Mouse (Mus musculus) CD4-positive, CD25-positive, alpha-beta regulatory T cell, adult 4 months (primary cell): ENCODE data around the gene Senp3. TPM values are rescaled to one million over a fixed set of nuclear protein-coding genes. Genes with fewer than 3 reads are reported as not detected.
"Not testable (repeated sequence)": the region's sequence is repeated elsewhere in the genome, so short reads cannot be mapped to it uniquely, and the experiment has no call there.

ENCODE experiments used
- ATAC-seq: one replicate; pipeline ENCODE4 v1.8.0; 2017
- polyA plus RNA-seq, 2 experiments: library from polyadenylated mRNA; unstranded; fragments of 100-300 nt; shearing (Covaris generic); gene quantifications; one replicate each; pipeline ENCODE4 v1.2.1; 2017

The Senp3 gene
- 10 to 100 TPM; 31.6 to 47.4 TPM for polyA plus RNA-seq

GRCm38 (mm10) chr11:69681314-69682208 is at the start of gene Senp3:
Gene Senp3 (minus strand): TSS chr11:69682084.
- ATAC-seq = peak; percentile 96

DNA sequence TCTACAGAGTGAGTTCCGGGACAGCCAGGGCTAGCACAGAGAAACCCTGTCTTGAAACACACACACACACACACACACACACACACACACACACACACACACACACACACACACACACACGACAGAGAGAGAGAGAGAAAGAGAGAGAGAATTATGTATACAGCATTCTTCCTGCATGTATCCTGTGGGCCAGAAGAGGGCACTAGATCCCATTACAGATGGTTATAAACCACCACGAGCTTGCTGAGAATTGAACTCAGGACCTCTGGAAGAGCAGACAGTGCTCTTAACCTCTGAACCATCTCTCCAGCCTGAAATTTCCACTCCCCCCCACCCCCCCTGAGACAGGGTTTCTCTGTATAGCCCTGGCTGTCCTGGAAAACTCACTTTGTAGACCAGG is 49.5 kb upstream of the Senp3 start:
- not testable (repeated sequence) for ATAC-seq

GRCm38 (mm10) chr11:69729063-69729462 is 47.2 kb upstream of the Senp3 start:
- no peak for ATAC-seq

DNA sequence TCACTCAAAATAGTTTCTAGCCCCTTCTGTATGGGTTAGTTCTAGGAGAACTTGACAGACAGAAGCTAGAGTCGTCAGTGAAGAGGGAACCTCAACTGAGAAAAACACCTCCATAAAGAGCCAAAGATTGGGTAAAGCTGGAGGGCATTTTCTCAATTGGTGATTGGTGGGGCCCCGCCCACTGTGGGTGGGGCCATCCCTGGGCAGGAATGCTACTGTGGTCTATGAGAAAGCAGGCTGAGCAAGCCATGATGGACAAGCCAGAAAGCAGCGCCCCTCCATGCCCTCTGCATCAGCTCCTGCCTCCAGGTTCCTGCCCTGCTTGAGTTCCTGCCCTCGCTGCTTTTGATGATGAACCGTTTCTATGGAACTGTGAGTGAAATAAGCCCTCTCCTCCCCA is 44.1 kb upstream of the Senp3 start:
- ATAC-seq = no peak

GRCm38 (mm10) chr11:69723074-69723473 is 41.2 kb upstream of the Senp3 start:
- ATAC-seq = no peak

DNA sequence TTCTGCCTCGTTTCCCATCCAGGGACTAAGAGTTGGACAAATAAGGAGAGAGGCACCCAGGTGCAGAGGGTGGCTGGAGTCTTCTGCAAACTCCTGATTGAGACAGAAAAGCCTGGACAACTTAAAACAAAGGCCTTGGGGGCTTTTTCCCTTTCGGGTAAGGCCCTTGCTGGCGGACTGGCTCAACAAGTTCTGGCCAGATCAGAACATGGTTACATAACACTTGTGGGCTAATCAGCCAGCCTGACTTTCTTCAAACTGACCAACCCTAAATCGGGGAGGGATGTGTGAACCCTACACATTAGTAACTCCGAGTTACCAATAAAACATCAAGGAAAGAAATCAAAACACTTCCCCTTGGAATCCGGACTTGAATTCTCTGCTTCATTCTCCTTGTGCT is 39.0 kb upstream of the Senp3 start:
- no peak for ATAC-seq

DNA sequence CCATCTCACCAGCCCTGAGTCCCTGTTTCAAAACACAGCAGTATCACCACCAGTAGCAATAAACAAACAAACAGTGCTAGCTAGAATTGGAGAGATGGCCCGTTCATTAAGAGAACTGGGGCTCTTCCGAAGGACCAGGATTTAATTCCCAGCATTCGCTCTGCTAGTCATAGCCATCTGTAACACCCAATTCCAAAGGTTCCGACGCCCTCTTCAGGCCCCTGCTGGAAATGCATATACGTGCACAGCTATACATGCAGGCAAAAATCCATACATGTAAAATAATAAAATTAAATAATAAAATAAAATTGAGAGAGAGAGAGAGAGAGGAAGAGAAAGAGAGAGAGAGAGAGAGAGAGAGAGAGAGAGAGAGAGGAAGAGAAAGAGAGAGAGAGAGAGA is 37.5 kb upstream of the Senp3 start:
- ATAC-seq = no peak

- ATAC-seq = no peak
Observed at GRCm38 (mm10) chr11:69718661-69719060, 36.8 kb upstream of the Senp3 start.

DNA sequence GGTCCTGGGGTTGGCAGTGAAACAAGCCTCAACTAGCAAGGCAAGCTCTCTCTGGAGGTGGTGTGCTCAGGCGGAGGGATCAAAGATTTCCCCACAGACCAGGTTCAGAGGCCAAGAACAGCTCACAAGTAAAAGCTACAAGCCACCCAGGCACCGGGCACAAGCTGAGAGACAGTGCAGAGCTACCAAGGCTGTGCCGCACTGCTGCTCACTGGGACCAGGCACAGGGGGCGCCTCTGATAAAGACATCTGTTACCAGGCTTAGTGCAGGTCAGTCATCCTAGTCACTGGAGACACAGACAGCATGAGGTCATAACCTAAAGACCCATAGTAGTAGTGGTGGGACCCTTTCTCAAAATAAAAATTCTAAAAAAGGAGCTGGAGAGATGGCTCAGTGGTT is 35.1 kb upstream of the Senp3 start:
- no peak for ATAC-seq

GRCm38 (mm10) chr11:69715929-69716328 is 34.0 kb upstream of the Senp3 start:
- ATAC-seq = no peak

DNA sequence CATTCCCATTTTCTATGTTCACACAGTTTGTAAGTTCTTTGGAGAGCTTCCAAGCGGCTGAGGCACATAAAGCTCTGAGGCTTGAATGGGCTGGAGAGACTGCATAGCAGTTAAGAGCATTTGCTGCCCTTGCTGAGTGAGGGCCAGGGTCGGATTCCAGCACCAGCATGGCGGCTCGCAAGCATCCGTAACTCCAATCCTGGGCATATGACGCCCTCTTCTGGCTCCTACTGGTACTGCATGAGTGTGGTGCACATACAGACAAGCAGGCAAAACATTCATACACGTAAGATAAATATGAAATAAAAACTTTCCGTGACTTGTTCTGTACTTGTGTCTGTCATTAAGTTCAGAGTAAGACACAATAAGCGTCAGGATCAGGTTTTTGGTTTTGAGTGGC is 33.6 kb upstream of the Senp3 start:
- ATAC-seq = no peak

GRCm38 (mm10) chr11:69714636-69715329 is 32.9 kb upstream of the Senp3 start:
- no peak for ATAC-seq

DNA sequence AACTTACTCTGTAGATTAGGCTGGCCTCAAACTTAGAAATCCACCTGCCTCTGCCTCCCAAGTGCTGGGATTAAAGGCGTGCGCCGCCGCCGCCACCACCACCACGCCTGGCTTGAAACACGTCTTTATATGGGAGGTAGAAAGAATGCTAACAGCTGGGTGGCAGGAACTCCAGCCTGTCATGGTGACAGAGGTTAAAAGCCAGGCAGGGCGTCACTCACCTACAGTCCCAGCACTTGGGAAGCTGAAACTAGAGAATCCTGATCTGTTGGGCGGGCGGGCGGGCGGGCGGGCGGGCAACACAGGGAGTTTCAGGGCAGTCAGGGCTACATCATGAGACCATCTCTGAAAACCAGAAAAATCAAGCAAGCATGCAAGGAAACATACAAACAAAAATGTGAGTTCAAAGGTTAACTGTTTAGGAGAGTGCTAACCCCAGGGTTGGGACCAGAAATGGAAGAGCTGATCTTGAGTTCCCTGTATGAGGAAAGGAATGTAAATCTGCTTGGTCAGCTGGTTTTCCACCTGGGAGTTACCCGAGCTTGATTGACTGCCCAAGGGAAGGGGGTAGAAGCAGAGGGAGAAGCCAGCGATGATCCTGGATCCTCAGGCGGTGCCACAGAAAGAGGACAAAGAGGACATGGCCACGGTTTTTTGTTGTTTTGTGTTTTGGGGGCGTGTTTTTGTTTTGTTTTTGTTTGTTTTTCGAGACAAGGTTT is 31.2 kb upstream of the Senp3 start:
- ATAC-seq = no peak

GRCm38 (mm10) chr11:69711082-69711481 is 29.2 kb upstream of the Senp3 start:
- no peak for ATAC-seq

GRCm38 (mm10) chr11:69710470-69710869 is 28.6 kb upstream of the Senp3 start:
- no peak for ATAC-seq

DNA sequence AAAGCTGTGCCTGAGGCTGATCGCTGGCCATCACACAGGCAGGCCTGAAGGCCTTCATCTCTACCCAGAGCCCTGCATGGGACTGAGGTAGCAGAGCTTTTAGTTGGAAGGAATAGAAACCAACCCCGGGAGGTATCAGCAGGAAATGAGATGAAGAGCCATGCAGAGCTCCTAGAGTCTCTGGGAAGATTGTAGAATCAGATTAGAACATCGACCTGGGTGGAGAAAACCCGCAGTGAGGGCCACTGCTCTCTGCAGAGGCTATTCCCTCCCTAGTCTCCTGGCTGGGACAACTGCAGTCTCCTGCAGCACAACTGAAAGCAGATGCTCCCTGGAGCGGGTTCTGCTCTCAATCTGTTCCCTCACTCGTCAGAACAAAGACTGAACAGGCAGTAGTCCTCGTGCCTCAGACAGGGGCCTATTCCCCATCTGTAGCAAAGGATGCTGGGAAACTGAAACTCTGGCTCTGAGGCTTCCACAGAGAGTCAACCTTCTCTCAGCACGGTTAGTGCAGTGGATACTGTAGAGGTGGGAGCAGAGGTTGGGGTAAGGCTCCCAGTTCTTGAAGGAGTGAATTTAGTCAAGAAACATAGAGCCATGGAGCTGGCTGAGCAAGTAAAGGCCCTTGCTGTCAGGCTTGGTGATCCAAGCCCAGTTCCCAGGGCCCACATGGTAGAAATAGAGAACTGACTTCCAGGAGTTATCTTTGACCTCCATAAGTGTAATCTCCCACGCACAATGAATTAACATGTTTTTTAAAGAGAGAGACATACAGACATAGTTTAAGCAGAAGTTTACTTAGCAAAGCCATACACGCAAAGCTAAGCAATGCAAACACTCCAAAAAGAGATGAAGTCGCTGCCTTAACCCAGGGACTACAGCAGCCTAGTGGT is 27.9 kb upstream of the Senp3 start:
- no peak for ATAC-seq

- ATAC-seq = no peak
Observed at GRCm38 (mm10) chr11:69708614-69709265, 26.9 kb upstream of the Senp3 start.

DNA sequence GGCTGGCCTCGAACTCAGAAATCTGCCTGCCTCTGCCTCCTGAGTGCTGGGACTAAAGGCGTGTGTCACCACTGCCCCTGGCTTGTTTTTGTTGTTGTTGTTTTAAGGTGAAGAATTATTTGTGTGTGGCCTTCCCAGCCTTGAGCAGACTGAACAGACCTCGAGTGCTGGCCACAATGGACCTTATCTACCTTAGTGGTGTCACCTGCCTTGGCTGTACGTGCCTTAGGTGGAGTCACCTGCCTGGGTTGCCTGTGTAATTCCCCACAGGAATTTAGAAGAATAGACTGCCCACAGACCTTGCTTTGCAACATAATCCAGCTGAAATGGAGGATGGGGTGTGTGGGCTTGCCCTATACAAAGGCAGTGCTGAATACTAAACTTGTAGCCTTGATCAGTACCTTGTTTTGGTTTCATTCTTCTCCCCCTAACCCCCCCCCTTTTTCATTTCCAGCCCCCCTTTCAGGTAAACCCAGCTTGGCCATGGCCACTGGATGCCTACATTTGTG is 26.0 kb upstream of the Senp3 start:
- ATAC-seq = no peak

GRCm38 (mm10) chr11:69707480-69707847 is 25.6 kb upstream of the Senp3 start:
- ATAC-seq = no peak

GRCm38 (mm10) chr11:69706775-69707479 is 25.0 kb upstream of the Senp3 start:
- ATAC-seq = no peak

DNA sequence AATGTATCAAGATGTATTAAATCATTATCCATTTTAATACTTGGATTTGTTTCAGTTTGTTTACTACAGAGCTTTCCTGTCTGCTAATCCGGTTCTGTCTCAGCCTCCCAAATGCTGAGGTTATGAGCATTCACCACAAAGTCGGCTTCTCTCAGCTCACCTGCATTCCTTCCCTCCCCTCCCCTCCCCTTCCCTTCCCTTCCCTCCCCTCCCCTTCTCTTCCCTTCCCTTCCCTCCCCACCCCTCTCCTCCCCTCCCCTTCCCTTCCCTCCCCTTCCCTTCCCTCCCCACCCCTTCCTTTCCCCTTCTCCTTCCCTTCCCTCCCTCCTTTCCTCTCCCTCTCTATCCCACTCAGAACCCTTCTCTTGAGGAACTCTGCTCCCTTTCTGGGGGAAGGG is 22.7 kb upstream of the Senp3 start:
- ATAC-seq = no peak
